Mouse (Mus musculus) liver, postnatal 0 days (tissue): ENCODE results near the gene Abi1. TPM values are rescaled to one million over a fixed set of nuclear protein-coding genes. Genes with fewer than 3 reads are reported as not detected.
A peak's percentile ranks its signal among the peaks of the same experiment; 100 is the strongest.

ENCODE experiments used
- ATAC-seq: fragments of 200-750 bp; cut with Nextera tagmentation; 2 replicates; pipeline ENCODE4 v1.8.0; 2017; ENCODE audit warnings: mild to moderate bottlenecking, moderate library complexity
- DNase-seq: peaks from one replicate; pipeline ENCODE4 v3.0.0-alpha.2; 2016
- H3K27ac ChIP-seq: fragments of 300-500 bp; sonication (generic); 2 replicates; pipeline ENCODE4 v1.5.1; 2014; ENCODE audit warnings: antibody characterized with exemption, moderate library complexity, mild to moderate bottlenecking, low read depth
- H3K27me3 ChIP-seq: fragments of 300-500 bp; sonication (generic); 2 replicates; pipeline ENCODE4 v1.6.1; 2014; ENCODE audit warnings: low read length, control low read depth, mixed read lengths; ENCODE audit not compliant: insufficient read depth
- H3K36me3 ChIP-seq: fragments of 300-500 bp; sonication (generic); replicated peaks from 2 replicates; pipeline ENCODE4 v1.6.1; 2014; ENCODE audit warnings: mild to moderate bottlenecking, control low read depth, low read length, moderate library complexity, mixed read lengths; ENCODE audit not compliant: insufficient read depth
- H3K4me1 ChIP-seq: fragments of 300-500 bp; sonication (generic); 2 replicates; pipeline ENCODE4 v1.6.1; 2014; ENCODE audit warnings: antibody characterized with exemption, mild to moderate bottlenecking, control low read depth; ENCODE audit not compliant: insufficient read depth
- H3K4me2 ChIP-seq: fragments of 300-500 bp; sonication (generic); 2 replicates; pipeline ENCODE4 v1.6.1; 2014; ENCODE audit warnings: low read depth, mild to moderate bottlenecking, low read length, moderate library complexity, mixed read lengths
- H3K4me3 ChIP-seq: fragments of 300-500 bp; sonication (generic); 2 replicates; pipeline ENCODE4 v1.5.1; 2014; ENCODE audit warnings: low read depth, low read length
- H3K9ac ChIP-seq: fragments of 300-500 bp; sonication (generic); replicated peaks from 2 replicates; pipeline ENCODE4 v1.6.1; 2014; ENCODE audit warnings: mild to moderate bottlenecking, moderate library complexity
- H3K9me3 ChIP-seq: fragments of 300-500 bp; sonication (generic); 2 replicates; pipeline ENCODE4 v1.6.1; 2016; ENCODE audit warnings: mild to moderate bottlenecking, control low read depth, low read length, mixed read lengths
- CTCF ChIP-seq: sonication (generic); IDR thresholded peaks from 2 replicates; pipeline ENCODE4 v1.5.1; 2016; ENCODE audit warnings: antibody characterized with exemption, low read depth
- EP300 ChIP-seq: IDR thresholded peaks from 2 replicates; pipeline ENCODE4 v1.6.1; 2016; ENCODE audit warnings: antibody characterized with exemption, low read depth, mild to moderate bottlenecking
- WGBS: fragments of 180-500 bp; shearing (Covaris S2); extraction: QIAGEN DNeasy Blood & Tissue Kit; methylation state at CpG from one replicate; pipeline ENCODE4 v1.1.7; 2014; ENCODE audit not compliant: insufficient replicate concordance; 5-methylcytosine and 5-hydroxymethylcytosine counted together
- polyA plus RNA-seq: library from polyadenylated mRNA; unstranded; fragments of >200 nt; fragmentation: Nextera tagmentation; extraction: Ambion mirVana; gene quantifications from 2 replicates; pipeline ENCODE4 v1.2.1, GENCODE M21; 2015

Gene Abi1
- polyA plus RNA-seq, 1 experiment from 2014 or later = 16.2 TPM

DNA sequence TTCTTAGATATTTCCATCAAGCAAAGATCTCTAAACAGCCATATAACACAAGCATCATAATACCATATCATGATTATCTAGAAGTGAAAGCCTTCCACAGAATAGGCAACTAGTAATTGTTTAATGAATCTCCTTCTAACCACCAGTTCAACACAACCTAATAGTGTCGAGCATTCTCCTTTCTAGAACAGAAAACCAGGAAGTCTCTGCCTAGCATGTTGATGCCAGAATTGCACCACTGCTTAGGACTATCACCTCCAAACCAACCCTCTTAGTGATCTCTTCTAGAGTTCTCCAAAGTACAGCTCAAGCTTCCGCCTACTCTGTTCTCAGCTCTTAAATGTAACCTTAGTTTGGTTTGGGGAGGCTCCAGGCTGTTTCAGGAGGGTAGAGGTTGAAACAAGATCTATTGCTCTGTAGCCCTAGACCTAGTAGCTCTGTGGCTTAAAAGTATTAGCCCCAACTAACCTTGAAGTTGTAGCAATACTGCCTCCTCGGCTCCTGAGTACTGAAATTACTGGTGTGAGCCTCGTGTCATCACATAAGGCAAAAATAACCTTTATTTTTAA, 16.2 kb downstream of the Abi1 start:
- no peak for ATAC-seq
- H3K4me3 ChIP-seq = no peak overlapping the region
- H3K27me3 ChIP-seq = no peaks in the 10 kb centered on the region
- H3K9me3 ChIP-seq = no peaks in the 10 kb centered on the region
- no peak for DNase-seq
- no peak overlapping the region for H3K9ac ChIP-seq
- WGBS = 68% methylated on average over 4 of the region's 4 CpGs
- TF ChIP-seq CTCF = no peak
- TF ChIP-seq EP300 = no peak
- 0 out of 2 replicates have a peak, but pooled peaks cover 3% of the 10 kb centered on the region for H3K36me3 ChIP-seq
- no peak overlapping the region for H3K4me2 ChIP-seq
- 0 out of 2 replicates have a peak overlapping the region, but pooled peaks have one; percentile 7 for H3K27ac ChIP-seq
- peaks cover 42% of the 10 kb centered on the region for H3K4me1 ChIP-seq

GRCm38 (mm10) chr2:23023023-23023422, 17.0 kb downstream of the Abi1 start:
- Histone ChIP-seq H3K4me3 (no peak overlapping the region), H3K9ac (no peak overlapping the region), H3K36me3 (0 out of 2 replicates have a peak, but pooled peaks cover 2% of the 10 kb centered on the region), H3K4me2 (no peak overlapping the region), H3K27ac (no peak overlapping the region), H3K27me3 (no peaks in the 10 kb centered on the region), H3K9me3 (no peaks in the 10 kb centered on the region), H3K4me1 (peaks cover 42% of the 10 kb centered on the region)
- no peak for DNase-seq
- no peak for TF ChIP-seq EP300
- TF ChIP-seq CTCF = no peak
- 88% methylated on average over 3 of the region's 3 CpGs for WGBS
- ATAC-seq = no peak

DNA sequence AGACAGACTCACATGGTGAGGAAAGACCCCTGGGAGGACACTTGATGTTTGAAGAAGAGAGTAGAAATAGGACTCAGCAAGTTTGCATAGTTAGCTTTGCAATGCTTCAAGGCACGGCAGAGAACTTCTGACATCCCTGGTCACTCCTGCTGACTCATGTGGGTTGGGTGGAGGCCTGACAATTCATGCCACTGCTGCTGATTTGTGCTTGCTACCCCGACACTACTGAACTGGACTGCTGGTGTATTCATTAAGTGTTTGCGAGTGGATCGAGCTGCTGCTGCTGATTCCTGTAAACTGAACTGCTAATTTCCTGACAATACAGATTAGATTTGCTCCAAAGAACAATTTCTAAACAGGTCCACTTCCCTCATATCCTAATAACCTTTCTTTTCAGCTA, 18.3 kb downstream of the Abi1 start:
- no peaks in the 10 kb centered on the region for H3K27me3 ChIP-seq
- TF ChIP-seq CTCF (no peak), EP300 (no peak)
- peaks cover 34% of the 10 kb centered on the region for H3K4me1 ChIP-seq
- H3K4me2 ChIP-seq = no peak overlapping the region
- WGBS = 35% methylated on average over 4 of the region's 4 CpGs
- ATAC-seq (peak; percentile 68), DNase-seq (peak; percentile 27)
- no peaks in the 10 kb centered on the region for H3K9me3 ChIP-seq
- no peak overlapping the region for H3K9ac ChIP-seq
- 0 out of 2 replicates have a peak, but pooled peaks cover 2% of the 10 kb centered on the region for H3K36me3 ChIP-seq
- peak overlapping the region; percentile 18; the same call in 1 of the 2 replicates for H3K27ac ChIP-seq
- H3K4me3 ChIP-seq = no peak overlapping the region

GRCm38 (mm10) chr2:23021320-23021719, 18.7 kb downstream of the Abi1 start:
- TF ChIP-seq EP300 (no peak), CTCF (no peak)
- Histone ChIP-seq H3K27me3 (no peaks in the 10 kb centered on the region), H3K4me1 (peaks cover 30% of the 10 kb centered on the region), H3K27ac (no peak overlapping the region), H3K36me3 (0 out of 2 replicates have a peak, but pooled peaks cover 2% of the 10 kb centered on the region), H3K9me3 (no peaks in the 10 kb centered on the region), H3K4me3 (no peak overlapping the region), H3K4me2 (no peak overlapping the region), H3K9ac (no peak overlapping the region)
- WGBS = 79% methylated on average over 4 of the region's 4 CpGs
- DNase-seq = no peak
- no peak for ATAC-seq

DNA sequence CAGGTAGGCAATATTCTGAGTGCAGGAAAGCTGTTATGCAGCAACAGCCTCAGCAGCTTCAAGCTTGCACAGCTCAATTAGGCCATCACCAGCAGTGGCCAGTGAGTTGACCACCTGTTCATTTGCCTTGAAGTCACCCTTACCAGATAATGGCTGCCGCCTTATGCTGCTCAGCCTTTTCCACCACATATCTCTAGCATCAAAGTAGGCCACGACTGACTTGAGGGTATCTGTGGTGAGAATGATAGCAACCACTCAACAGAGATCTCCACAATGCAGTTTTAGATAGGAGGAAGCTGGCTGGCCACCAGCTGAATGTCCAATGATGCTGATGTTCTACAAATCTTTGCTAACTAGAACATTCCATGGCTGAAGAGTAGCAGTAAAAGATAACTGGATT, 20.9 kb downstream of the Abi1 start:
- 0 out of 2 replicates have a peak, but pooled peaks cover 2% of the 10 kb centered on the region for H3K36me3 ChIP-seq
- no peak overlapping the region for H3K27ac ChIP-seq
- no peak overlapping the region for H3K9ac ChIP-seq
- ATAC-seq (no peak), DNase-seq (no peak)
- H3K9me3 ChIP-seq = no peaks in the 10 kb centered on the region
- 56% methylated on average over 2 of the region's 2 CpGs for WGBS
- no peaks in the 10 kb centered on the region for H3K27me3 ChIP-seq
- no peak overlapping the region for H3K4me3 ChIP-seq
- peaks cover 30% of the 10 kb centered on the region for H3K4me1 ChIP-seq
- H3K4me2 ChIP-seq = no peak overlapping the region
- no peak for TF ChIP-seq EP300
- no peak for TF ChIP-seq CTCF

DNA sequence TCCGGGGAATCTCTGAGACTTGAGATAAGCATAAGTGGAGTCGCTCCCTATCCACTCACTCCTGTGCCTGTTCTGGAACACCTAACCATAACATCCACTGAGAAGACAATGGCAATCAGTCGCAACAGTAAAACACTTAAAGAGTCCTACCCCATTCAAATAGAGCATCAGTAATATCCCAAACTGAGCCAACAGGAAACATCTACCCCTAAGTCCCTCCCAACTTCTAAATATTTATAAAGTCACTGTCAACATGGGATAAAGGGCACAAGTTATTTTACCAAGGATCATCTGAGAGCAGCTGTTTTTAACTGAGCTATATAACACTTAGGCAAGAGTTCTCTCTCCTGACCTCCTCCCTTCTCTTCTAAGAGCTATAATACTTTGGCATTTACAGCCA, 23.9 kb downstream of the Abi1 start:
- H3K27me3 ChIP-seq = no peaks in the 10 kb centered on the region
- DNase-seq (no peak), ATAC-seq (no peak)
- 73% methylated on average over 3 of the region's 3 CpGs for WGBS
- 0 out of 2 replicates have a peak, but pooled peaks cover 2% of the 10 kb centered on the region for H3K36me3 ChIP-seq
- no peak for TF ChIP-seq CTCF
- TF ChIP-seq EP300 = no peak
- H3K27ac ChIP-seq = no peak overlapping the region
- H3K4me1 ChIP-seq = peaks cover 8% of the 10 kb centered on the region
- no peak overlapping the region for H3K9ac ChIP-seq
- no peak overlapping the region for H3K4me2 ChIP-seq
- H3K4me3 ChIP-seq = no peak overlapping the region
- H3K9me3 ChIP-seq = no peaks in the 10 kb centered on the region
